Mouse (Mus musculus) kidney, embryonic 15.5 days (tissue): ENCODE results near the gene Cish. TPM values are rescaled to one million over a fixed set of nuclear protein-coding genes. Genes with fewer than 3 reads are reported as not detected.

ENCODE experiments used
- ATAC-seq: fragments of 200-750 bp; cut with Nextera tagmentation; replicated peaks from 2 replicates; pipeline ENCODE4 v1.8.0; 2017; ENCODE audit warnings: moderate TSS enrichment; ENCODE audit not compliant: low FRiP score
- H3K27ac ChIP-seq: fragments of 300-500 bp; sonication (generic); 2 replicates; pipeline ENCODE4 v1.5.1; 2015; ENCODE audit warnings: mild to moderate bottlenecking, inconsistent platforms
- H3K27me3 ChIP-seq: fragments of 300-500 bp; sonication (generic); 2 replicates; pipeline ENCODE4 v1.6.1; 2015; ENCODE audit warnings: inconsistent platforms
- H3K36me3 ChIP-seq: fragments of 300-500 bp; sonication (generic); 2 replicates; pipeline ENCODE4 v1.6.1; 2015; ENCODE audit warnings: inconsistent platforms
- H3K4me1 ChIP-seq: fragments of 300-500 bp; sonication (generic); 2 replicates; pipeline ENCODE4 v1.6.1; 2015; ENCODE audit warnings: inconsistent platforms
- H3K4me2 ChIP-seq: fragments of 300-500 bp; sonication (generic); 2 replicates; pipeline ENCODE4 v1.6.1; 2015; ENCODE audit warnings: moderate library complexity, mild to moderate bottlenecking, inconsistent platforms
- H3K4me3 ChIP-seq: fragments of 300-500 bp; sonication (generic); replicated peaks from 2 replicates; pipeline ENCODE4 v1.5.1; 2015; ENCODE audit warnings: mild to moderate bottlenecking, inconsistent platforms
- H3K9ac ChIP-seq: fragments of 300-500 bp; sonication (generic); 2 replicates; pipeline ENCODE4 v1.6.1; 2015; ENCODE audit warnings: mild to moderate bottlenecking, inconsistent platforms
- H3K9me3 ChIP-seq: fragments of 300-500 bp; sonication (generic); replicated peaks from 2 replicates; pipeline ENCODE4 v1.6.1; 2016; ENCODE audit warnings: inconsistent platforms
- WGBS: fragments of 180-500 bp; shearing (Covaris S2); methylation state at CpG from one replicate; pipeline ENCODE4 v1.1.7; 2015; ENCODE audit warnings: mixed read lengths; 5-methylcytosine and 5-hydroxymethylcytosine counted together
- polyA plus RNA-seq: library from polyadenylated mRNA; unstranded; fragments of >200 nt; fragmentation: Nextera tagmentation; extraction: Ambion mirVana; gene quantifications from 2 replicates; pipeline ENCODE4 v1.2.1, GENCODE M21; 2015

The Cish gene
- polyA plus RNA-seq, 1 experiment from 2014 or later, result 14.1 TPM

- 87% methylated on average over 8 of the region's 8 CpGs for WGBS
- ATAC-seq, result no peak
- H3K27me3 ChIP-seq, result peaks cover 14% of the 10 kb centered on the region
- no peaks in the 10 kb centered on the region for H3K9me3 ChIP-seq
- H3K27ac ChIP-seq, result no peak overlapping the region
- H3K4me2 ChIP-seq, result no peak overlapping the region
- H3K9ac ChIP-seq, result no peak overlapping the region
- no peak overlapping the region for H3K4me3 ChIP-seq
- peaks cover 3% of the 10 kb centered on the region for H3K4me1 ChIP-seq
- H3K36me3 ChIP-seq, result no peaks in the 10 kb centered on the region
These were observed 50.3 kb downstream of the Cish start for GRCm38 (mm10) chr9:107346081-107346480.

GRCm38 (mm10) chr9:107347586-107348183 lies 51.9 kb downstream of the Cish start:
- ATAC-seq, result no peak
- no peak overlapping the region for H3K27ac ChIP-seq
- no peaks in the 10 kb centered on the region for H3K9me3 ChIP-seq
- WGBS, result 71% methylated on average over 9 of the region's 9 CpGs
- peaks cover 3% of the 10 kb centered on the region for H3K4me1 ChIP-seq
- no peak overlapping the region for H3K4me2 ChIP-seq
- 0 out of 2 replicates have a peak, but pooled peaks cover 5% of the 10 kb centered on the region for H3K27me3 ChIP-seq
- H3K4me3 ChIP-seq, result no peak overlapping the region
- H3K36me3 ChIP-seq, result no peaks in the 10 kb centered on the region
- H3K9ac ChIP-seq, result no peak overlapping the region

- Histone ChIP-seq H3K4me1 (no peaks in the 10 kb centered on the region; the same call in none of the 2 replicates), H3K27ac (no peak overlapping the region), H3K27me3 (no peaks in the 10 kb centered on the region), H3K4me2 (no peak overlapping the region), H3K9me3 (no peaks in the 10 kb centered on the region), H3K9ac (no peak overlapping the region), H3K4me3 (no peak overlapping the region), H3K36me3 (no peaks in the 10 kb centered on the region)
- ATAC-seq, result no peak
- 34% methylated on average over 7 of the region's 7 CpGs for WGBS
These were observed 53.5 kb downstream of the Cish start for GRCm38 (mm10) chr9:107349321-107349720.

Other genes starting within 250 kb of the Cish start
- 0.35 and 1.1 TPM in 2 replicates for gene Dock3, start 64.1 kb upstream of the Cish start, polyA plus RNA-seq
- gene Mapkapk3, start 6.1 kb upstream of the Cish start, polyA plus RNA-seq, result 7.8 and 8.3 TPM in 2 replicates
- 10.9 and 11.8 TPM in 2 replicates for gene Hemk1, start 42.3 kb downstream of the Cish start, polyA plus RNA-seq
- 0.81 and 0.90 TPM in 2 replicates for gene 6430571L13Rik, start 44.6 kb downstream of the Cish start, polyA plus RNA-seq
- gene Cacna2d2, start 103.6 kb downstream of the Cish start, polyA plus RNA-seq, result 0.84 and 0.93 TPM in 2 replicates
- 45.0 and 49.4 TPM in 2 replicates for gene Tmem115, start 237.9 kb downstream of the Cish start, polyA plus RNA-seq
- gene Cyb561d2, start 246.2 kb downstream of the Cish start, polyA plus RNA-seq, result 31.5 and 33.9 TPM in 2 replicates
- 44.4 and 46.8 TPM in 2 replicates for gene Nprl2, start 246.2 kb downstream of the Cish start, polyA plus RNA-seq